Mouse (Mus musculus): ENCODE measurements around the gene Rapgef5. TPM values are rescaled to one million over a fixed set of nuclear protein-coding genes. Genes with fewer than 3 reads are reported as not detected.
A peak's percentile ranks its signal among the peaks of the same experiment; 100 is the strongest.

Rapgef5 gene
- polyA plus RNA-seq, 1 experiment from 2014 or later: 10.4 TPM

- 90% methylated on average over 9 of the region's 9 CpGs for WGBS
- no peak for ATAC-seq (ENCODE audit: low FRiP score)
- Histone ChIP-seq H3K4me1 (ENCODE audit: control insufficient read depth, insufficient read depth, low read length) (no peaks in the 10 kb centered on the region), H3K4me2 (no peak overlapping the region), H3K27me3 (ENCODE audit: control insufficient read depth, insufficient read depth, low read length) (no peaks in the 10 kb centered on the region), H3K9ac (ENCODE audit: low read length) (no peak overlapping the region), H3K36me3 (ENCODE audit: control insufficient read depth, insufficient read depth, low read length) (no peaks in the 10 kb centered on the region), H3K4me3 (ENCODE audit: low read depth, low read length) (no peak overlapping the region), H3K9me3 (ENCODE audit: control insufficient read depth, low read length) (no peaks in the 10 kb centered on the region), H3K27ac (ENCODE audit: low read depth, low read length) (no peak overlapping the region)
- DNase-seq (ENCODE audit: low spot score, missing footprints): peak; percentile 44
Observed at GRCm38 (mm10) chr12:117702928-117703327, 186.6 kb downstream of the Rapgef5 start.

GRCm38 (mm10) chr12:117703413-117703812, 187.1 kb downstream of the Rapgef5 start:
- Histone ChIP-seq H3K4me3 (ENCODE audit: low read depth, low read length) (no peak overlapping the region), H3K36me3 (ENCODE audit: control insufficient read depth, insufficient read depth, low read length) (no peaks in the 10 kb centered on the region), H3K27ac (ENCODE audit: low read depth, low read length) (no peak overlapping the region), H3K4me1 (ENCODE audit: control insufficient read depth, insufficient read depth, low read length) (no peaks in the 10 kb centered on the region), H3K27me3 (ENCODE audit: control insufficient read depth, insufficient read depth, low read length) (no peaks in the 10 kb centered on the region), H3K9ac (ENCODE audit: low read length) (no peak overlapping the region), H3K9me3 (ENCODE audit: control insufficient read depth, low read length) (no peaks in the 10 kb centered on the region), H3K4me2 (no peak overlapping the region)
- 61% methylated on average over 2 of the region's 2 CpGs for WGBS
- ATAC-seq (ENCODE audit: low FRiP score) (no peak), DNase-seq (ENCODE audit: low spot score, missing footprints) (peak; percentile 51)

- Histone ChIP-seq H3K4me3 (ENCODE audit: low read depth, low read length) (no peak overlapping the region), H3K9ac (ENCODE audit: low read length) (no peak overlapping the region), H3K4me2 (no peak overlapping the region), H3K9me3 (ENCODE audit: control insufficient read depth, low read length) (no peaks in the 10 kb centered on the region), H3K27me3 (ENCODE audit: control insufficient read depth, insufficient read depth, low read length) (no peaks in the 10 kb centered on the region), H3K36me3 (ENCODE audit: control insufficient read depth, insufficient read depth, low read length) (no peaks in the 10 kb centered on the region), H3K4me1 (ENCODE audit: control insufficient read depth, insufficient read depth, low read length) (no peaks in the 10 kb centered on the region), H3K27ac (ENCODE audit: low read depth, low read length) (no peak overlapping the region)
- DNase-seq (ENCODE audit: low spot score, missing footprints): peak; percentile 45
- ATAC-seq (ENCODE audit: low FRiP score): no peak
- 85% methylated on average over 3 of the region's 3 CpGs for WGBS
Observed at GRCm38 (mm10) chr12:117705308-117705707, 189.0 kb downstream of the Rapgef5 start.

DNA sequence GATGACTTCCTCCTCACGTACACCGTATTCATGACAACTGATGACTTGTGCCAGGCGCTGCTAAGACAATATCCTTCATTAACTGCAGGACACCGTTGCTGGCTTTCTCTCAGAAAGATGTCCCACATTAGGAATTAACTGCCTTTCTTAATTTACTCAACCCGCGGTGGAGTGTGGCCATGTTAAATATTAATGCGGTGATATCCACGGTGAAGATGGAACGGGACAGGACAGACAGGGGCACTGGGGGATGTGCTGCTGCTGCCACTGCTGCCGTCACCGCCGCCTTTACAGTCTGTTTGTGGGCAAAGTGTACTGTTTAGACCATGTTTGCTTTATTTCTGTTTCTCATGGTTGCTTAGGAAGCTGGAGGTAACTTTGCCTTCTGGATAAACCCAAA, 193.0 kb downstream of the Rapgef5 start:
- no peak overlapping the region for H3K9ac ChIP-seq (ENCODE audit: low read length)
- no peak overlapping the region for H3K27ac ChIP-seq (ENCODE audit: low read depth, low read length)
- H3K36me3 ChIP-seq (ENCODE audit: control insufficient read depth, insufficient read depth, low read length): no peaks in the 10 kb centered on the region
- H3K4me2 ChIP-seq: no peak overlapping the region
- WGBS: 87% methylated on average over 12 of the region's 12 CpGs
- DNase-seq (ENCODE audit: low spot score, missing footprints): no peak
- H3K9me3 ChIP-seq (ENCODE audit: control insufficient read depth, low read length): no peaks in the 10 kb centered on the region
- no peak for ATAC-seq (ENCODE audit: low FRiP score)
- no peak overlapping the region for H3K4me3 ChIP-seq (ENCODE audit: low read depth, low read length)
- peaks cover 4% of the 10 kb centered on the region; the same call in 1 of the 2 replicates for H3K4me1 ChIP-seq (ENCODE audit: control insufficient read depth, insufficient read depth, low read length)
- no peaks in the 10 kb centered on the region for H3K27me3 ChIP-seq (ENCODE audit: control insufficient read depth, insufficient read depth, low read length)

GRCm38 (mm10) chr12:117712474-117712873, 196.2 kb downstream of the Rapgef5 start:
- no peak overlapping the region for H3K4me3 ChIP-seq (ENCODE audit: low read depth, low read length)
- peak; percentile 78 for DNase-seq (ENCODE audit: low spot score, missing footprints)
- 92% methylated on average over 6 of the region's 6 CpGs for WGBS
- no peak overlapping the region for H3K9ac ChIP-seq (ENCODE audit: low read length)
- H3K9me3 ChIP-seq (ENCODE audit: control insufficient read depth, low read length): no peaks in the 10 kb centered on the region
- ATAC-seq (ENCODE audit: low FRiP score): no peak
- no peaks in the 10 kb centered on the region for H3K36me3 ChIP-seq (ENCODE audit: control insufficient read depth, insufficient read depth, low read length)
- H3K4me1 ChIP-seq (ENCODE audit: control insufficient read depth, insufficient read depth, low read length): peaks cover 4% of the 10 kb centered on the region; the same call in 1 of the 2 replicates
- H3K27ac ChIP-seq (ENCODE audit: low read depth, low read length): no peak overlapping the region
- H3K27me3 ChIP-seq (ENCODE audit: control insufficient read depth, insufficient read depth, low read length): no peaks in the 10 kb centered on the region
- no peak overlapping the region for H3K4me2 ChIP-seq

- ATAC-seq (ENCODE audit: low FRiP score): 0 out of 2 replicates have a peak, but pooled peaks have one; percentile 24
- peak; percentile 73 for DNase-seq (ENCODE audit: low spot score, missing footprints)
- H3K4me2 ChIP-seq: no peak overlapping the region
- no peak overlapping the region for H3K4me3 ChIP-seq (ENCODE audit: low read depth, low read length)
- no peaks in the 10 kb centered on the region for H3K36me3 ChIP-seq (ENCODE audit: control insufficient read depth, insufficient read depth, low read length)
- H3K27me3 ChIP-seq (ENCODE audit: control insufficient read depth, insufficient read depth, low read length): no peaks in the 10 kb centered on the region
- no peak overlapping the region for H3K9ac ChIP-seq (ENCODE audit: low read length)
- peaks cover 4% of the 10 kb centered on the region; the same call in 1 of the 2 replicates for H3K4me1 ChIP-seq (ENCODE audit: control insufficient read depth, insufficient read depth, low read length)
- no peaks in the 10 kb centered on the region for H3K9me3 ChIP-seq (ENCODE audit: control insufficient read depth, low read length)
- no peak overlapping the region for H3K27ac ChIP-seq (ENCODE audit: low read depth, low read length)
- WGBS: 35% methylated on average over 6 of the region's 6 CpGs
Observed at GRCm38 (mm10) chr12:117713616-117714015, 197.3 kb downstream of the Rapgef5 start.

- no peaks in the 10 kb centered on the region for H3K27me3 ChIP-seq (ENCODE audit: control insufficient read depth, insufficient read depth, low read length)
- no peaks in the 10 kb centered on the region for H3K36me3 ChIP-seq (ENCODE audit: control insufficient read depth, insufficient read depth, low read length)
- peaks cover 16% of the 10 kb centered on the region for H3K4me1 ChIP-seq (ENCODE audit: control insufficient read depth, insufficient read depth, low read length)
- H3K9me3 ChIP-seq (ENCODE audit: control insufficient read depth, low read length): no peaks in the 10 kb centered on the region
- 55% methylated on average over 14 of the region's 14 CpGs for WGBS
- H3K27ac ChIP-seq (ENCODE audit: low read depth, low read length): peak overlapping the region; percentile 40; the same call in 1 of the 2 replicates
- DNase-seq (ENCODE audit: low spot score, missing footprints) (peak; percentile 88), ATAC-seq (ENCODE audit: low FRiP score) (peak; percentile 88)
- H3K4me3 ChIP-seq (ENCODE audit: low read depth, low read length): no peak overlapping the region
- H3K9ac ChIP-seq (ENCODE audit: low read length): no peak overlapping the region
- H3K4me2 ChIP-seq: no peak overlapping the region
Observed at GRCm38 (mm10) chr12:117720794-117721747, 204.8 kb downstream of the Rapgef5 start.

DNA sequence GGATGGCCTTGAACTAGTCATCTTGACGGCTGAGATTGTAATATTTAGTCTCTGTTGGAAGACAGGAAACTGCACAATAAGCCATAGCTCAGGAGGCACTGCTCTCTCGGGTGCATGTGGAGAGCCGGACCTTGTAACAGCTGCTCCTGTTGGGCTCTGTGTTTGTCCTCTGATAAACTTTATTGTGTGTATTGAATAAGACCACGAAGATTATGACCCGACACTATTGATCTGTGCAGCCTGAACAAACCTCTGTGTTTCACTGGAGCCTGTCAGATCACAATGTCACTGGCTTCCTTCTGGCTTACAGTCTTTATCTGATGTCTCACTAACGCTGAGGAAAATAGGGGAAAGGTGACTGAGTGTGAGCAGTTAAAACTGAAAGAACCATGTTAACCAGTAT, 205.5 kb downstream of the Rapgef5 start:
- peak; percentile 87 for DNase-seq (ENCODE audit: low spot score, missing footprints)
- Histone ChIP-seq H3K27ac (ENCODE audit: low read depth, low read length) (no peak overlapping the region), H3K27me3 (ENCODE audit: control insufficient read depth, insufficient read depth, low read length) (no peaks in the 10 kb centered on the region), H3K36me3 (ENCODE audit: control insufficient read depth, insufficient read depth, low read length) (no peaks in the 10 kb centered on the region), H3K9ac (ENCODE audit: low read length) (no peak overlapping the region), H3K4me3 (ENCODE audit: low read depth, low read length) (no peak overlapping the region), H3K9me3 (ENCODE audit: control insufficient read depth, low read length) (no peaks in the 10 kb centered on the region), H3K4me1 (ENCODE audit: control insufficient read depth, insufficient read depth, low read length) (peaks cover 16% of the 10 kb centered on the region), H3K4me2 (no peak overlapping the region)
- WGBS: 33% methylated on average over 6 of the region's 6 CpGs
- peak; percentile 79 for ATAC-seq (ENCODE audit: low FRiP score)

GRCm38 (mm10) chr12:117725011-117725410, 208.7 kb downstream of the Rapgef5 start:
- no peak for ATAC-seq (ENCODE audit: low FRiP score)

More at GRCm38 (mm10) chr12:117725011-117725410, 208.7 kb downstream of the Rapgef5 start:
- Histone ChIP-seq H3K4me1 (ENCODE audit: control insufficient read depth, insufficient read depth, low read length) (peaks cover 19% of the 10 kb centered on the region), H3K36me3 (ENCODE audit: control insufficient read depth, insufficient read depth, low read length) (no peaks in the 10 kb centered on the region), H3K4me3 (ENCODE audit: low read depth, low read length) (no peak overlapping the region), H3K27me3 (ENCODE audit: control insufficient read depth, insufficient read depth, low read length) (no peaks in the 10 kb centered on the region), H3K9me3 (ENCODE audit: control insufficient read depth, low read length) (no peaks in the 10 kb centered on the region), H3K4me2 (no peak overlapping the region), H3K9ac (ENCODE audit: low read length) (no peak overlapping the region), H3K27ac (ENCODE audit: low read depth, low read length) (no peak overlapping the region)
- DNase-seq (ENCODE audit: low spot score, missing footprints): peak; percentile 57
- WGBS: 95% methylated on average over 4 of the region's 4 CpGs
